Mouse (Mus musculus) liver, adult 2 months (tissue): ENCODE results near the gene Stag3.

Experiments
- CTCF ChIP-seq: fragments of 200-500 bp; IDR thresholded peaks from 2 replicates; pipeline ENCODE4 v1.5.1; 2011; ENCODE audit warnings: low read depth, low read length, control low read depth
- POLR2A ChIP-seq: fragments of 200-500 bp; IDR thresholded peaks from 2 replicates; pipeline ENCODE4 v1.6.1; 2011; ENCODE audit warnings: low read length, control low read depth; ENCODE audit not compliant: insufficient read depth; ENCODE audit errors: extremely low read depth

DNA sequence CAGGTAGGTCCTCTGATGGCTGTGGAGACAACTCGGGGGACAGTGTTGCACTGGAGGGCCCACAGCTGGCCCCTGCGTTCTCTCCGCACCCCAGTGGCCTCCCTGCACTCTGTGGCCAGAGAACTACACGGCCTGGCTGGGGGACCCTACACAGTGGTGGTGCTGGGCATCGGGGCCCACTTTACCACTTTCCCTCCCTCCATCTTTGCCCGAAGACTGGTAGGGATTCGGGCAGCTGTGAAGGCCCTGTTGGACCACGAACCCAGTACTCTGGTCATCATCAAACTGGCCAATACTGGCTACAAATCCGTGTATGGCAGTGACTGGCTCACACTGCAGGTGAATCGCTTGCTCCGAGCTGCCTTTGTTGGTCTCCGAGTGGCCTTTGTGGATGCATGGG, 28.9 kb upstream of the Stag3 start:
- TF ChIP-seq POLR2A (no peak), CTCF (no peak)
